Mouse (Mus musculus): ENCODE results near the gene Nsg1.

- TF ChIP-seq EP300 (IDR thresholded peaks at IDR 0.05) (no peak), CTCF (IDR thresholded peaks at IDR 0.05) (no peak)
Measured at GRCm38 (mm10) chr5:38157481-38158020, 2.2 kb downstream of the Nsg1 start.
